Mouse (Mus musculus) neural tube, embryonic 14.5 days (tissue): ENCODE measurements around the gene Sypl2. TPM values are rescaled to one million over a fixed set of nuclear protein-coding genes. Genes with fewer than 3 reads are reported as not detected.

Experiments used
- ATAC-seq: fragments of 200-750 bp; cut with Nextera tagmentation; 2 replicates; pipeline ENCODE4 v1.8.0; 2017; ENCODE audit warnings: low read depth, mild to moderate bottlenecking, moderate TSS enrichment, moderate library complexity
- H3K27ac ChIP-seq: fragments of 300-500 bp; sonication (generic); 2 replicates; pipeline ENCODE4 v1.5.1; 2014; ENCODE audit warnings: low read depth, mild to moderate bottlenecking, control low read depth, low read length, moderate library complexity, mixed read lengths
- H3K27me3 ChIP-seq: fragments of 300-500 bp; sonication (generic); 2 replicates; pipeline ENCODE4 v1.6.1; 2014; ENCODE audit warnings: low read length; ENCODE audit not compliant: control insufficient read depth, insufficient read depth
- H3K36me3 ChIP-seq: fragments of 300-500 bp; sonication (generic); 2 replicates; pipeline ENCODE4 v1.6.1; 2014; ENCODE audit warnings: low read length, mixed read lengths; ENCODE audit not compliant: control insufficient read depth, insufficient read depth
- H3K4me1 ChIP-seq: fragments of 300-500 bp; sonication (generic); 2 replicates; pipeline ENCODE4 v1.6.1; 2014; ENCODE audit warnings: low read length; ENCODE audit not compliant: control insufficient read depth, insufficient read depth
- H3K4me2 ChIP-seq: fragments of 300-500 bp; sonication (generic); 2 replicates; pipeline ENCODE4 v1.6.1; 2014; ENCODE audit warnings: mild to moderate bottlenecking, low read depth, low read length, control low read depth
- H3K4me3 ChIP-seq: fragments of 300-500 bp; sonication (generic); 2 replicates; pipeline ENCODE4 v1.5.1; 2014; ENCODE audit warnings: low read depth, low read length, control low read depth, mixed read lengths
- H3K9ac ChIP-seq: fragments of 300-500 bp; sonication (generic); replicated peaks from 2 replicates; pipeline ENCODE4 v1.6.1; 2014; ENCODE audit warnings: low read depth, mild to moderate bottlenecking, control low read depth, low read length, mixed read lengths
- H3K9me3 ChIP-seq: fragments of 300-500 bp; sonication (generic); 2 replicates; pipeline ENCODE4 v1.6.1; 2016; ENCODE audit warnings: low read length; ENCODE audit not compliant: control insufficient read depth
- WGBS: fragments of 180-500 bp; shearing (Covaris S2); extraction: QIAGEN DNeasy Blood & Tissue Kit; methylation state at CpG from one replicate; pipeline ENCODE4 v1.1.7; 2014; 5-methylcytosine and 5-hydroxymethylcytosine counted together
- polyA plus RNA-seq: library from polyadenylated mRNA; unstranded; fragments of >200 nt; fragmentation: Nextera tagmentation; extraction: Ambion mirVana; gene quantifications from 2 replicates; pipeline ENCODE4 v1.2.1, GENCODE M21; 2014

Sypl2 gene
- polyA plus RNA-seq, 1 experiment from 2014 or later: 0.32 TPM

- H3K9me3 ChIP-seq: no peaks in the 10 kb centered on the region
- H3K4me1 ChIP-seq: peaks cover 30% of the 10 kb centered on the region
- peaks cover 31% of the 10 kb centered on the region for H3K36me3 ChIP-seq
- peak within 1 kb of the TSS; percentile 40 for H3K4me3 ChIP-seq
- ATAC-seq: peak; percentile 77
- no peaks in the 10 kb centered on the region for H3K27me3 ChIP-seq
- peak within 1 kb of the TSS; percentile 50; the same call in 1 of the 2 replicates for H3K27ac ChIP-seq
- H3K4me2 ChIP-seq: peak within 1 kb of the TSS; percentile 40
- 3% methylated on average over 44 of the region's 44 CpGs for WGBS
- H3K9ac ChIP-seq: peak within 1 kb of the TSS; percentile 34
These were observed 25.8 kb downstream of the Sypl2 start, which contains the start of gene Cyb561d1 for GRCm38 (mm10) chr3:108200329-108201323. Gene Cyb561d1, minus strand, starts transcription at chr3:108201212.

- Histone ChIP-seq H3K4me1 (peaks cover 32% of the 10 kb centered on the region), H3K27ac (no peak overlapping the region), H3K9ac (no peak overlapping the region), H3K4me2 (no peak overlapping the region), H3K36me3 (peaks cover 19% of the 10 kb centered on the region), H3K27me3 (no peaks in the 10 kb centered on the region), H3K9me3 (no peaks in the 10 kb centered on the region), H3K4me3 (no peak overlapping the region)
- 94% methylated on average over 6 of the region's 6 CpGs for whole genome bisulfite sequencing
- ATAC-seq: no peak
These were observed 27.2 kb downstream of the Sypl2 start for GRCm38 (mm10) chr3:108199231-108199630.

GRCm38 (mm10) chr3:108197066-108197497 is 29.4 kb downstream of the Sypl2 start:
- Histone ChIP-seq H3K9me3 (no peaks in the 10 kb centered on the region), H3K27me3 (no peaks in the 10 kb centered on the region), H3K27ac (peak overlapping the region; percentile 76), H3K4me2 (0 out of 2 replicates have a peak overlapping the region, but pooled peaks have one; percentile 9), H3K9ac (0 out of 2 replicates have a peak overlapping the region, but pooled peaks have one; percentile 33), H3K4me3 (0 out of 2 replicates have a peak overlapping the region, but pooled peaks have one; percentile 1), H3K4me1 (peaks cover 32% of the 10 kb centered on the region), H3K36me3 (peaks cover 3% of the 10 kb centered on the region)
- 18% methylated on average over 14 of the region's 14 CpGs for WGBS
- ATAC-seq: peak; percentile 49

GRCm38 (mm10) chr3:108195941-108196590 is 30.4 kb downstream of the Sypl2 start:
- ATAC-seq: no peak
- Histone ChIP-seq H3K27me3 (no peaks in the 10 kb centered on the region), H3K27ac (peak overlapping the region; percentile 76), H3K4me1 (peaks cover 23% of the 10 kb centered on the region), H3K4me3 (no peak overlapping the region), H3K36me3 (no peaks in the 10 kb centered on the region), H3K9me3 (no peaks in the 10 kb centered on the region), H3K4me2 (no peak overlapping the region), H3K9ac (no peak overlapping the region; the same call in 1 of the 2 replicates)
- 63% methylated on average over 7 of the region's 7 CpGs for WGBS

- no peak for ATAC-seq
- H3K4me3 ChIP-seq: no peak overlapping the region
- H3K4me1 ChIP-seq: peaks cover 23% of the 10 kb centered on the region
- WGBS: 96% methylated on average over 4 of the region's 4 CpGs
- H3K9ac ChIP-seq: no peak overlapping the region
- no peak overlapping the region for H3K4me2 ChIP-seq
- H3K36me3 ChIP-seq: no peaks in the 10 kb centered on the region
- no peaks in the 10 kb centered on the region for H3K27me3 ChIP-seq
- H3K27ac ChIP-seq: peak overlapping the region; percentile 76
- H3K9me3 ChIP-seq: no peaks in the 10 kb centered on the region
These were observed 31.2 kb downstream of the Sypl2 start for GRCm38 (mm10) chr3:108195287-108195686.

GRCm38 (mm10) chr3:108193686-108194085 is 32.8 kb downstream of the Sypl2 start:
- Histone ChIP-seq H3K4me3 (no peak overlapping the region), H3K9me3 (no peaks in the 10 kb centered on the region), H3K9ac (no peak overlapping the region), H3K36me3 (no peaks in the 10 kb centered on the region), H3K27ac (no peak overlapping the region), H3K4me1 (peaks cover 32% of the 10 kb centered on the region), H3K4me2 (no peak overlapping the region), H3K27me3 (no peaks in the 10 kb centered on the region)
- 74% methylated on average over 4 of the region's 4 CpGs for WGBS
- ATAC-seq: no peak

GRCm38 (mm10) chr3:108189897-108190296 is 36.6 kb downstream of the Sypl2 start:
- Histone ChIP-seq H3K9ac (no peak overlapping the region), H3K9me3 (no peaks in the 10 kb centered on the region), H3K27me3 (0 out of 2 replicates have a peak, but pooled peaks cover 3% of the 10 kb centered on the region), H3K4me1 (peaks cover 17% of the 10 kb centered on the region), H3K4me2 (no peak overlapping the region; the same call in 1 of the 2 replicates), H3K36me3 (no peaks in the 10 kb centered on the region), H3K4me3 (no peak overlapping the region), H3K27ac (no peak overlapping the region)
- no peak for ATAC-seq
- 72% methylated on average over 5 of the region's 5 CpGs for WGBS

- H3K27me3 ChIP-seq: 0 out of 2 replicates have a peak, but pooled peaks cover 3% of the 10 kb centered on the region
- no peak overlapping the region for H3K27ac ChIP-seq
- H3K9me3 ChIP-seq: no peaks in the 10 kb centered on the region
- H3K4me1 ChIP-seq: peaks cover 17% of the 10 kb centered on the region
- no peak overlapping the region for H3K4me3 ChIP-seq
- no peaks in the 10 kb centered on the region for H3K36me3 ChIP-seq
- ATAC-seq: no peak
- 64% methylated on average over 9 of the region's 9 CpGs for WGBS
- H3K4me2 ChIP-seq: no peak overlapping the region; the same call in 1 of the 2 replicates
- no peak overlapping the region for H3K9ac ChIP-seq
These were observed 37.5 kb downstream of the Sypl2 start for GRCm38 (mm10) chr3:108188716-108189490.
